Comparison of ENCODE assay signal across 11 mouse cellular contexts in the genomic region with DNA sequence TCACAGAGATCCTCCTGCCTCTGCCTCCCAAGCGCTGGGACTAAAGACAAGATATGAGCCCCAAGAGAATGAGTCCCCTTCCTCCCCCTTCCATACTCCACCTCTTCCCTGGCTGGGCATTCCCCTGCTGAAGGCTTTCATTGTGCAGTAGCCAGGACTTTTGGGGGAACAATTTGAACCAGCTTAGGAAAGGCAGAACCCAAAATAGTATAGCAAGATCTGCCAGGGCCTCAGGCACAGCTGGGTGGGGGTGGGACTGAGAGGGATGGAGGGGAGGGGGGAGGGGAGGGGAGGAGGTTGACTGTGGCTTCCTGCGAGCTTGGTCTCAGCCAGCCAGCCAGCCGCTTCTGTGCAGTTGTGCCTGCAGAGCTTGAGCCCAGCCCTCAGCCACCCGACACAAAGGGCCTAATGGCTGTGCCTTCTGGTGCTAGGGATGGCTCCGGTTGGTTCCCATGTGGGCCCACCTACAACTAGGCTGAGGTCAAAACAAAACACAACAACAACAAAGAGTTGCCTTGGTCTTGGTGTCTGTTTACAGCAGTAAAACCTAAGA. TPM values are rescaled to one million over a fixed set of nuclear protein-coding genes. Genes with fewer than 3 reads are reported as not detected.
DNase-seq lines count a peak whose midpoint lies in the region; ATAC-seq and TF ChIP-seq lines count a peak whose summit lies in the region.
"Had no signal": no experiment of that assay in that cellular context is flagged by ENCODE, and none has a peak within 500 bp of the region (broad histone marks: within the 10 kb centered on the region; RNA-seq: fewer than 3 reads in every experiment).

No protein-coding gene starts in this region.

- H3K27ac ChIP-seq in gastrocnemius, adult 2 months = peak overlapping the region; percentile 57
- H3K27ac ChIP-seq: forebrain, embryonic 13.5 days; liver, embryonic 13.5 days had no signal

- no peak overlapping the region for H3K4me3 ChIP-seq in gastrocnemius, adult 2 months
- H3K4me3 ChIP-seq: forebrain, embryonic 13.5 days; liver, embryonic 13.5 days had no signal

- TF ChIP-seq CTCF in gastrocnemius, adult 2 months (IDR thresholded peaks at IDR 0.05) = no peak

- peak; percentile 46 for DNase-seq in gastrocnemius, adult 2 months
- DNase-seq in gastrocnemius, postnatal 10 days = no peak
- peak; percentile 10 for DNase-seq in retina, postnatal 1 day
- no peak for DNase-seq in retina, embryonic 14.5 days (ENCODE audit: low spot score)
- no peak for DNase-seq in testis, postnatal 10 days (ENCODE audit: low spot score)
- no peak for DNase-seq in layer of hippocampus, adult 11-12 months (ENCODE audit: low spot score)
- DNase-seq in B cell, adult 2 months = no peak
- DNase-seq: liver, embryonic 13.5 days; right cerebral cortex, postnatal 14 days had no signal

- ATAC-seq in inflammation-experienced regulatory T-cells, adult 6 months = peak; percentile 63
- ATAC-seq: forebrain, embryonic 13.5 days had no signal

- intact Hi-C loops in gastrocnemius, adult 2 months (cut with DNase I) = loop anchor here (2.0 kb wide), 1 partner anchor 43 kb away; no protein-coding TSS in a partner anchor

RNA-seq across cellular contexts. Expression of gene Ppia, which starts 5.1 kb away (rescaled TPM):
- total RNA-seq in gastrocnemius, adult 2 months (2021) = 100 to 1,000 TPM; 205 to 209 TPM
- 100 to 1,000 TPM; 765 to 781 TPM for total RNA-seq in gastrocnemius, postnatal 10 days (2021)
- polyA plus RNA-seq in inflammation-experienced regulatory T-cells, adult 6 months (2017; shearing (Covaris generic)) = 1,000 to 10,000 TPM; 2,486 to 3,282 (median 2,929) TPM

RNA-seq across cellular contexts. Expression of gene Zmiz2, which starts 21.3 kb away (rescaled TPM):
- 10 to 100 TPM; 45.4 to 52.0 TPM for total RNA-seq in gastrocnemius, adult 2 months (2021)
- total RNA-seq in gastrocnemius, postnatal 10 days (2021) = 10 to 100 TPM; 31.8 to 34.3 TPM
- polyA plus RNA-seq in inflammation-experienced regulatory T-cells, adult 6 months (2017; shearing (Covaris generic)) = 10 to 100 TPM; 40.6 to 60.2 (median 44.9) TPM

RNA-seq across cellular contexts. Expression of gene H2afv, which starts 34.1 kb away (rescaled TPM):
- total RNA-seq in gastrocnemius, adult 2 months (2021) = 10 to 100 TPM; 44.2 to 70.3 TPM
- 10 to 100 TPM; 66.2 to 67.3 TPM for total RNA-seq in gastrocnemius, postnatal 10 days (2021)
- polyA plus RNA-seq in inflammation-experienced regulatory T-cells, adult 6 months (2017; shearing (Covaris generic)) = 100 to 1,000 TPM; 131 to 311 (median 156) TPM

Comparison
In these comparisons a context has a peak if more than half of its experiments do, and no peak if none do; other contexts are left out.
1. DNase-seq: peak in gastrocnemius, adult 2 months (single experiment) and retina, postnatal 1 day (single experiment); none in gastrocnemius, postnatal 10 days (single experiment), retina, embryonic 14.5 days (single experiment), testis, postnatal 10 days (single experiment), layer of hippocampus, adult 11-12 months (single experiment) and B cell, adult 2 months (0 of 2).